Mouse (Mus musculus): ENCODE measurements around the gene Ang6.

GRCm38 (mm10) chr14:44002169-44002568 is at the start of gene Ang6:
- TF ChIP-seq GATA1 (IDR thresholded peaks at IDR 0.05; ENCODE audit: low read length) = no peak
- TF ChIP-seq TAL1 (IDR thresholded peaks at IDR 0.05; ENCODE audit: low read length) = no peak

Data from erythroblast, embryonic 14.5 days (primary cell).